Mouse (Mus musculus): ENCODE results near the gene Pon1. TPM values are rescaled to one million over a fixed set of nuclear protein-coding genes. Genes with fewer than 3 reads are reported as not detected.

Pon1 gene
- total and polyA plus RNA-seq, 3 experiments: not detected

GRCm38 (mm10) chr6:5189507-5189906, 4.2 kb downstream of the Pon1 start:
- Histone ChIP-seq H3K9me3 (replicated peaks; ENCODE audit: insufficient read depth, low read length) (no peaks in the 10 kb centered on the region), H3K79me2 (ENCODE audit: control insufficient read depth, insufficient read depth, low read length, poor library complexity) (no peaks in the 10 kb centered on the region), H3K4me1 (ENCODE audit: control insufficient read depth in 1 of 2, insufficient read depth in 2 of 2, low read length in 2 of 2) (no peaks in the 10 kb centered on the region), H3K27ac (ENCODE audit: control insufficient read depth, low read depth, low read length) (no peak overlapping the region), H3K4me3 (ENCODE audit: control insufficient read depth in 1 of 2, insufficient read depth in 1 of 2, low read depth in 2 of 2, low read length in 2 of 2) (no peak overlapping the region), H3K9ac (ENCODE audit: control insufficient read depth, low read depth, low read length, poor library complexity, severe bottlenecking) (no peak overlapping the region), H3K36me3 (ENCODE audit: control insufficient read depth in 1 of 2, insufficient read depth in 2 of 2, low read length in 2 of 2) (no peaks in the 10 kb centered on the region), H3K27me3 (ENCODE audit: control insufficient read depth in 1 of 2, insufficient read depth in 2 of 2, low read length in 2 of 2) (peaks cover 7% of the 10 kb centered on the region in 2 experiments)
- no peak for DNase-seq (ENCODE audit: low read depth, low spot score)
- no peak for TF ChIP-seq RCOR1 (IDR thresholded peaks at IDR 0.05; ENCODE audit: low read depth, low read length)
- TF ChIP-seq TAL1 (IDR thresholded peaks at IDR 0.05; ENCODE audit: low read length): no peak
- TF ChIP-seq BHLHE40 (IDR thresholded peaks at IDR 0.05; ENCODE audit: borderline replicate concordance, low read depth, low read length): no peak

- DNase-seq (ENCODE audit: low read depth, low spot score): no peak
- Histone ChIP-seq H3K4me3 (ENCODE audit: control insufficient read depth in 1 of 2, insufficient read depth in 1 of 2, low read depth in 2 of 2, low read length in 2 of 2) (no peak overlapping the region), H3K9ac (ENCODE audit: control insufficient read depth, low read depth, low read length, poor library complexity, severe bottlenecking) (no peak overlapping the region), H3K79me2 (ENCODE audit: control insufficient read depth, insufficient read depth, low read length, poor library complexity) (no peaks in the 10 kb centered on the region), H3K9me3 (replicated peaks; ENCODE audit: insufficient read depth, low read length) (no peaks in the 10 kb centered on the region), H3K4me1 (ENCODE audit: control insufficient read depth in 1 of 2, insufficient read depth in 2 of 2, low read length in 2 of 2) (no peaks in the 10 kb centered on the region), H3K27me3 (ENCODE audit: control insufficient read depth in 1 of 2, insufficient read depth in 2 of 2, low read length in 2 of 2) (peaks cover 7% of the 10 kb centered on the region in 2 experiments), H3K36me3 (ENCODE audit: control insufficient read depth in 1 of 2, insufficient read depth in 2 of 2, low read length in 2 of 2) (no peaks in the 10 kb centered on the region), H3K27ac (ENCODE audit: control insufficient read depth, low read depth, low read length) (no peak overlapping the region)
- TF ChIP-seq ZKSCAN1 (IDR thresholded peaks at IDR 0.05; ENCODE audit: low read depth, low read length): no peak
- no peak for TF ChIP-seq POLR2A (IDR thresholded peaks at IDR 0.05; ENCODE audit: control insufficient read depth in 1 of 2, insufficient read depth in 1 of 2, low read depth in 1 of 2, low read length in 2 of 2, poor library complexity in 1 of 2)
- TF ChIP-seq NRF1 (IDR thresholded peaks at IDR 0.05; ENCODE audit: insufficient read depth, low read depth, low read length, poor library complexity, severe bottlenecking): no peak
- no peak for TF ChIP-seq EP300 (IDR thresholded peaks at IDR 0.05; ENCODE audit: low read depth in 1 of 2, low read length in 2 of 2)
- TF ChIP-seq MAFK (IDR thresholded peaks at IDR 0.05; ENCODE audit: borderline replicate concordance, low read depth, low read length): no peak
- TF ChIP-seq RCOR1 (IDR thresholded peaks at IDR 0.05; ENCODE audit: low read depth, low read length): no peak
- TF ChIP-seq MEF2A (IDR thresholded peaks at IDR 0.05; ENCODE audit: extremely low read depth, insufficient replicate concordance, low read depth, low read length, poor library complexity, severe bottlenecking): no peak
- no peak for TF ChIP-seq MYC (IDR thresholded peaks at IDR 0.05; ENCODE audit: low read depth, low read length)
- no peak for TF ChIP-seq USF2 (IDR thresholded peaks at IDR 0.05; ENCODE audit: borderline replicate concordance in 1 of 2, insufficient read depth in 1 of 2, low read depth in 1 of 2, low read length in 2 of 2)
- no peak for TF ChIP-seq ZNF384 (IDR thresholded peaks at IDR 0.05; ENCODE audit: low read depth, low read length)
- no peak for TF ChIP-seq ZMIZ1 (IDR thresholded peaks at IDR 0.05; ENCODE audit: low read depth, low read length)
- TF ChIP-seq KAT2A (conservative IDR thresholded peaks at IDR 0.05; ENCODE audit: low read depth, low read length): no peak
- no peak for TF ChIP-seq CHD1 (IDR thresholded peaks at IDR 0.05; ENCODE audit: low read depth, low read length)
- TF ChIP-seq MAX (IDR thresholded peaks at IDR 0.05; ENCODE audit: low read length): no peak
- TF ChIP-seq ETS1 (IDR thresholded peaks at IDR 0.05; ENCODE audit: low read depth, low read length): no peak
- no peak for TF ChIP-seq USF1 (IDR thresholded peaks at IDR 0.05; ENCODE audit: low read depth, low read length)
- no peak for TF ChIP-seq RAD21 (IDR thresholded peaks at IDR 0.05; ENCODE audit: low read depth, low read length)
- TF ChIP-seq TCF12 (IDR thresholded peaks at IDR 0.05; ENCODE audit: low read depth, low read length): no peak
Measured at GRCm38 (mm10) chr6:5188938-5189337, 4.8 kb downstream of the Pon1 start.
